Mouse (Mus musculus): ENCODE data around the gene Kctd11.
"Not testable (repeated sequence)": the region's sequence is repeated elsewhere in the genome, so short reads cannot be mapped to it uniquely, and the experiment has no call there.

The Kctd11 gene

DNA sequence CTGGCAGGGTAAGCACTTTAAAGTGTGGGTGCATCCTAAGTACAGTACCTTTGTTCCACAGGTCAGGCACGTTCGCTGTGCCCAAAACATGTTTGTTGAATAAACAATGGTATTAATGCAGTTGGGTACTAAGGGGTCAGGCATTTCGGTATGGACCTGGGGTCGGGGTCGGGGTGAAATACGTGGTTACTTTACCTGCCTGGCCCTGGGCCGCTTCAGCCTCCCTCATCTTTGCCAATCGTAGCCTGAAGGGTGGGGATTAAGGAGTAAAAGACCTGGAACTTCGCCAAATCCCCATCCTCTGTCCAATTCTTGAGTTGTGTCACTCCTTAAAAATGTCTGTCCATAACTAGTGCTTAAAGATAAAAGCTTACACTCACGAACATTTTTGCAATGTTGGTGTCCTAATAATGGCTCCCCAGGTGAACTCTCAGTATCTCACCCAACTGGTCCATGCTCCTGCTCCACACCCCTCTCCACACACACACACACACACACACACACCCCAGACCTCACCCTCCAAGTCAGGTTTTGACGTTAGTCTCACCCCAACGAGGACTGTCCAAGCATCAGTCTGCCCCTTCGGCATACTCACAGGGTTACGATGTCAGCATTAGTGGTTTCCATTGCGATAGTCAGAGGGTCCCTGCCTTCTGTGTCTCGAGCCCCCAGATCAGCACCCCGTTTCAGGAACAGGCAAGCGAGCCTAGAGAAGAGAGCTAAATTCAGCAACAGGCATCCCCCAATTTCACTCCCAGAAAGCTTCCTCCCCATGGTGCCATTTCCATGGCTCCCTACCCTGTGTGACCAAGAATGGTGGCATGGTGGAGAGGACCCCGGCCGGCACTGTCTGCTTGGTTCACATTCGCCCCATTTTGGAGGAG, 823 bp upstream of the Kctd11 start:
- no peak for DNase-seq (ENCODE audit: low spot score)

DNA sequence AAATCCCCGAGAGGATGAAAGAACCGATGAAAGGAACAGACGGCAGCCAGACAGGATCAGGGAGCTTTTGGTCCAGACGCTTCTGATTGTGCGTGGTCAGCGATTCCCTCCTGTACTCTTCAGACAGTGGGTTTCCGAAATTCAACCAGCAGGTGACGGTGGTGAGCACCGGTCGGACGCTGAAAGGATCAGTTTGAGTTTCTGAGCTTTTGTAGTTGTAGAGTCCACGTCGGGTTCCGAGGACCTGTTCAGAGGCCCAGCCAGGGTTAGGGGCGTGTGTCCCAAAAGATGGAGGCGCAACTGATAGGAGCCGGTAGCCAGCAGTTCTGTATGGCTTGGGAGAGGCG, 727 bp downstream of the Kctd11 start:
- DNase-seq (ENCODE audit: low spot score): peak; percentile 85

DNA sequence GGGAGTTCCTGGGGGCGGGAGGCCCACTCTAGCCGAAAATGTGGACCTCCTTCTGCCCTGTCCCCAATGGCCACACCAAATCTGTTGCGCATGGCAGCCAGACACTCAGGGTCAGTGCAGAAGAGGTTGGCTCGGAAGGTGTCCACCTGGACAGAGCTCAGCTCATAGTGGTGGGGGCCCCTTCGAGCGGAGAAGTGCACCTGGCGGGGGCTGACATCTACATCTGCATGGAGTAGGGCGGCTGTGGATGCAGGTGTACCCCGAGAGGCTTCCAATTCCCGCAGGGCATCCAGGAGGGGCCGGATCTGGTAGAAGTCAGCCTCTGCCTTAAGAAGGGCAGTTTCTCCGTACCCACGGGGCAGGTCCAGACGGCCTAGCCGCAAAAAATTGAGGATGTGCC, 1.5 kb downstream of the Kctd11 start:
- no peak for DNase-seq (ENCODE audit: low spot score)

DNA sequence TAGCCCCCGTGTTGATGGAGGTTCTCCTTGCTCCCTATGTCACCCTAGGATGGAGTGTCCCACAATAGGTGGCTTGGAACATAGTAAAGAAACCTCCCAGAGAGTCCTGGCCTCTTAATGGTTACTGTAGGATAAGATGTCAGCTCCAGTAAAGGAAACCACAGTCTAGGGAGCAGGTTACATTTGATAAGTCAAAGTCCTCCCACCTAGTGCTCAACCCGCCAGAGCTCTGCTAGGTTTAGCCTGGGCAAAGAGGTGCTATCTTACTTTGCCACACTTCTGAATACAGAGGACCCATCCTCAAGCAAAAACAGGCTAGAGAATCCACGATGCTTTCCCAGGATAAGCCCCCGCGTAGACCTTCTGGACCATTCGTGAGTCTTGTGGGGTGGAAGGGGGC, 2.3 kb downstream of the Kctd11 start:
- DNase-seq (ENCODE audit: low spot score): no peak

DNA sequence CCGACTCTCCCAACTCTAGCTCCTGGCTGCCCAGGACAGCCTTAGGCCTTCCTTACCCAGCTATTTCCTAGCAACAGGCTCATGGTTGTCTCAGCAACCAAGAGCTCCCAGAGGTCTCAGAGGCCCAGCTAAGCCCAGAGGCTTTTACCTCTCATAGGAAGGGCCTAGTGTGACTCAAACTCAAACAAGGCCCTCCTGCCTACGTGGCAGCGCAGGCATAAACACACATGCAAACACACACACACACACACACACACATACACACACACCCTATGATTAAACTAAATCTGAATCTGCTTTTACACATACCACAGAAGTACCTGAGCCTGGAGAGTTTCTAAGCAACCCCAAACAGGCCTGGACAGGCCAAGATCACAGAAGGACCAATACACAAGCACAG, 2.8 kb downstream of the Kctd11 start:
- no peak for DNase-seq (ENCODE audit: low spot score)

DNA sequence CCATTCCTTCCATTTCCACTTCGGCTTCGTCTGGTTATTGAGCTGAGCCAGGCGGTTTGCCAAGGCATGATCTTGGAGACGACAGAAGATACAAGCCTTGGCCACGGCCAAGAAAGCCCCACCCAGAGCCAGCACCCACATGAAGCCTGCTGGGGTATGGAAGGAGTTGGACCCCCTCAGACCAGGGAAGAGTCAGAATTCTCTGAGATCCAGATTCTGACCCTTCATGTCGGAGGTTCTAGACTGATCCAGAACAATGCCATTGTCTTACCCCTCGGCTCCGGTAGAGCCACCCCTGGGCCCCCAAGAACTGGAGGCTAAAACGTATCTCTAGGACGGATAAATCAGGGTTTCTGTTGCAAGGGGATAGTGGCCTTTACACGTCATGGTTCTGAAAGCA, 3.3 kb downstream of the Kctd11 start, which contains the start of gene Tmem95:
Tmem95 (minus strand) TSS at position 141 of the 400 bp plus-strand sequence.
- no peak for DNase-seq (ENCODE audit: low spot score)

DNA sequence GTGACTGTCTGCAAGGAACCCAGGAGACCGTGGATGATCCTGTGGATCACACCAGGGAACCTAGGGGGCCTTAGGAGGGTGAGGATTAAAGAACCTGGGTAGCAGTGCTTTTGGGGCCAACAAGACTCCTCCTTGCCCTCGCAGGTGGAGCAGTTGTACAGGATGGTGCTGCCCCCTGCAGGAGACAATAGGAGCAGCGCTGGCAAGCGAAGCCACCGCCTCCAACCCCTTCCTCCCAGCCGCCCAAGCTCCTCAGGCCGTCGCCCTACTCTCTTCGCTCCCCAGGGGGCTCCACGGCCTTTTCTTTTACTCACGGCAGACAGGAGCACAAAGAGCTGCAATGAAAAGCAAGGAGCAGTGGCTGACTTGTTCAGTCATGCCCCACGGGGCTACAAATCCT, 4.3 kb downstream of the Kctd11 start:
- DNase-seq (ENCODE audit: low spot score): peak; percentile 88

DNA sequence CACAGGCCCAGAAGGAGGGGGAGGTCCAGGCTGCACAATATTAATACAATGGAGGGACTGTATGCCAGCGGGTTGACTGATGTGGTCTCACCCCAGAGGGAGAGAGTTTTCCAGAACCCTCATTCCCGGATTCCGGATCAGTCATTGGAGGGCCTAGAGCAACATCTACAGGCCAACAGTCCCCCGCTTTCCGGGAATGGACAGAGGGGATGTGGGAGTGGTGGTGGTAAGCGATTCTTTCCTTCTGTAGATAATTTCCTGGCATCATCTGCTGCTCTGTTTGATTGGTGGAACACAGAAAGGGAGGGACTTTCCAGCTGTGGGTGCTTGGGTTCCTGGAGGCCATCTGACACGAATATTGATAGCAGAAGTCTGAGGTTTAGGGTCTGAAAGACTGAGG, 5.0 kb downstream of the Kctd11 start:
- no peak for DNase-seq (ENCODE audit: low spot score)

DNA sequence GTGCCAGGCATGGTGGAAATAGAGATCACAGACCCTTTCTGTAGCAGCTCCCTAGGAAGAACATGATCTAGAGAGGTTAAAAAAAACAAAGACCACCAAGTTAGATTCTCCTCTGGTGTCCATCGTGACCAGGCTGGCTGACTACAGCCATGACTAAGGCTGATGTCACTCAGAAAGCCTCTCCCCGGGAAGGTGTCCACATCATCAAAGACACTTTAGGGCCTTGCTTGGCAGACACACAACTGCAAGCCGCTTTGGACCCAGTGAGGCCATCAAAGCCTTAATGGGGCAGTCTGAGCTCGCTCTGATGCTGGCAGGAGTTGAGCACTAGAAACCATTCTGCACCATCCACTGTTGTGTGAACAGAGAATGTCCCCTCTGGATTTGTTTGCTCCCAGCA, 8.8 kb downstream of the Kctd11 start:
- DNase-seq (ENCODE audit: low spot score): no peak

DNA sequence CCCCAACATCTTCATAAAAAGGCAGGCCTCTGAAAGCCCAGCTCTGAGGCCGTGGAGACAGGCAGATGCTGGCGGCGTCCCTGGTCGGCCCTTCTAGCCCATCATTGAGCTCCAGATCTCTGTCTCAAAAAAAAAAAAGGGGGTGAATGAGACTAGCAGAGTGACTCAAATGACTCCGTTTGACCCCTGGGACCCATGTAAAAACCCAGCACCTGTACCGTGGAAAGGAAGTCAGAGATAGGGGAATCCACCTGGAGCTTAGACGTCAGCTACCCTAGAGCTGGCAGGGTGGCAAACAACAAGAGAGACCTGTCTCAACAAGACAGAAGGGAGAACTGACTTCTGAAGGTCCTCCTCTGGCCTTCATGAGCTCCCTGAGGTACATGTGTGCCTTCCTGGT, 9.4 kb downstream of the Kctd11 start:
- no peak for DNase-seq (ENCODE audit: low spot score)

DNA sequence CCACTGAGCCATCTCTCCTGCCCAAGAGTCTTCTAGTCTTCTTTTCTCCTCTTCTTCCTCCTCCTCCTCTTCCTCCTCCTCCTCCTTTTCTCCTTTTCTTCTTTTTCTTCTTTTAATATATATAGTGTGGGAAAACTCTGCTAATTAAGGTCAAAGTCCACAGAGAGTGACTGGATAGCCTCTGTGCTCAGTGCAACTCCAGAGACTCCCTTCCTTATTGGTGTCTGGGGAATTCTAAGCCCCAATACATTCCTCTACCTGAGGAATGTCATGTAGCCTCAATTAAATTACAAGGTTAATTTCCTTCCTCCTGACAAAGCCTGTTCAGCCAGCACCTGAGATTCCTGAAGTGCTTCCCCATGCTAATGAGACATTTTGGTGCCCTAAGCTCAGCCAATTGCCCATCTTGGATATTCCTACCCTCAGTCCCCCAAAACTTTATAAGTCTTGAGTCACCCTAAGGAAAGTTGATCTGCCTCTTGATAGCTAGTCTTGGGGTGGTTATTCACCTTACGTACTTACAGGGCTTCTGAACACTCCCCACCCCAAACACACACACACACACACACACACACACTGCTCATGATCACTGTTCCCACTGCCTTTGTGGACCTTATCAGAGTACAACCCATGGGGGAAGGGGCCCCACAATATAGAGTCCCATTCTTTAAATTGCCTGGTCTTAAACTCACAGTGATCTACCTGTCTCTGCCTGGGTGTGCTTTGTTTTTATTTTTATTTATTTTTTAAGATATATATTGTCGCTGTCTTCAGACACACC, 10.7 kb downstream of the Kctd11 start:
- DNase-seq (ENCODE audit: low spot score): no peak

DNA sequence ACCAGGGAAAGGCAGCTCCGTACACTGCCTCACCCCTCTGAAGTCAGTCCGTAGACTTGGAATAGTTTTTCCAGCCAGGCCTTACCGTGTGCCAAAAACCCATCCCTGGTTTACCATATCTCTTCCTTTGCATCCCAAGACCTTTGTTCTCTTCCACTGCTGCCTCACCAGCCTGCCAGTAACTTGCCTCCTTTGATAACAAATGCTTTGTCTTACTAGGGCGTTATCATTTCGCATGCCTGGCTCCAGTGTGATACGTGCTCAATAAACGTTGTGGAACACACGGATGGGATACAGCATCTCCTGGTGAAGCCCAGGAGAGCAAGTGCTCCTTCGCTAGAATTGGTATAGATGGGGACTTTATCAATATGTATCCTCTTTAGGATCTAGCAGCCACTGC, 13.9 kb downstream of the Kctd11 start:
- no peak for DNase-seq (ENCODE audit: low spot score)

DNA sequence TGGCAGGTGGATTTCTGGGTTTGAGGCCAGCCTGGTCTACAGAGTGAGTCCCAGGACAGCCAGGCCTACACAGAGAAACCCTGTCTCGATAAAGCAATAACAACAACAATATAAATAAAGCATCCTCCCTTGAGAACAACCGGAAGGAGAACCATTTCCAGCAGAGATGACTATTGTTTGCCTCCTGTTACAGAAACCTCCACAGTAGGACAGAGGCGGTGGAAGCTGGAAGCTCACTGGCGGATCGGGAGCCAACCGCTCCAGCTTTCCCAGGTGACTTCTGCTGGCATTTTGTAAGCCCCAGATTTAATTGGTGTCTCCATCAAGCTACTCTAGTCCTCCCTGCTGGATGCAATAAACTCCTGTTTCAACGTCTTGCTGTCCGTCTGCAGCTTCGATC, 15.6 kb downstream of the Kctd11 start:
- DNase-seq (ENCODE audit: low spot score): no peak

DNA sequence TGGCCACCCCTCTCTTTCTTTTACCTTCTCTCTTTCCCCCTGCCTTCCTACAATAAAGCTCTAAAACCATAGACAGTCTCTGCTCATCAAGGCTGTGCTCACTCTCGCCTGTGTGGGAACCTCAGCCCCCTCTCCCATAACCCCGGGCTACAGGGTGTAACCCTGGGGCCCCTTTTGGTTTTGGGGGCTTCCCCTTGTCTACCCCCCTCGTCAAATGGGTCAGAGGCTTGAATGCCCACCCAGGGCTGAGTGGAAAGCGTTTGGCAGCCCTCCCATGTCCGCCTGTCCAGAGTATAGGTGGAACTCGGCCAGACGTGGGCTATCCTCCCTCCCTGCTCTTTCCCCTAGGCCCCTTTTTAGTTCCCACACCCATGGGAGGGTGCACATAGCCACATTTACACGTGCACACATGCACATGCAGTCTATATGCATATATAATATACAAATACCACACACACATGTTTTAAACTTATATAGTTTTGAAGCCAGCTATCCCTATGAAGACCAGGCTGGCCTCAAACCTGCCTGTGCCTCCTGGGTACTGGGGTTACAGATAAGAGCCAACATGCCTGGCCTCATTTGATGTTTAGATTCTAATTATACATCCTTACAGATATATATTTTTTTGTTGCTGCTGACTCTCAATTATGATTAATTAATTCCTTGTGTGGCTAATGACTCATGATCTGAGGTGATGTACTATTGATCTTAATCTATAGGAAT, 16.9 kb downstream of the Kctd11 start:
- DNase-seq (ENCODE audit: low spot score): no peak

DNA sequence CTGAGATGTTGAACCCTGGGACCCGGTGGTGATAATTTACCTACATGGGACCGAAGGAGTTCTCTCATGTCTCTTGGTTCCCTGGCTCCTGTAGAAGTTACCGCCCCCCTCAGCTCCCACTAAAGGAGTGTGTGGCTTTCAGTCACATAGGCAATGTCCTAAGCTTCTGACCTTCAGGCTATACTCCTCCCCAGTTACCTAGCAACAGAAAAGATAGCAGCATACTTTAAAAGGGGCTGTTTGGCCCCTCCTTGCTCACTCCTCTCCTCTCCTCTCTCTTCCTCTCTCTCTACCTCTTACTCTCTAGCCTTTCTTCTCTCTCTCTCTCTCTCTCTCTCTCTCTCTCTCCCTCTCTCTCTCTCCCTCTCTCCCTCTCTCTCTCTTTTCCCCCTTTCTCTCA, 17.5 kb downstream of the Kctd11 start:
- DNase-seq (ENCODE audit: low spot score): not testable (repeated sequence)

DNA sequence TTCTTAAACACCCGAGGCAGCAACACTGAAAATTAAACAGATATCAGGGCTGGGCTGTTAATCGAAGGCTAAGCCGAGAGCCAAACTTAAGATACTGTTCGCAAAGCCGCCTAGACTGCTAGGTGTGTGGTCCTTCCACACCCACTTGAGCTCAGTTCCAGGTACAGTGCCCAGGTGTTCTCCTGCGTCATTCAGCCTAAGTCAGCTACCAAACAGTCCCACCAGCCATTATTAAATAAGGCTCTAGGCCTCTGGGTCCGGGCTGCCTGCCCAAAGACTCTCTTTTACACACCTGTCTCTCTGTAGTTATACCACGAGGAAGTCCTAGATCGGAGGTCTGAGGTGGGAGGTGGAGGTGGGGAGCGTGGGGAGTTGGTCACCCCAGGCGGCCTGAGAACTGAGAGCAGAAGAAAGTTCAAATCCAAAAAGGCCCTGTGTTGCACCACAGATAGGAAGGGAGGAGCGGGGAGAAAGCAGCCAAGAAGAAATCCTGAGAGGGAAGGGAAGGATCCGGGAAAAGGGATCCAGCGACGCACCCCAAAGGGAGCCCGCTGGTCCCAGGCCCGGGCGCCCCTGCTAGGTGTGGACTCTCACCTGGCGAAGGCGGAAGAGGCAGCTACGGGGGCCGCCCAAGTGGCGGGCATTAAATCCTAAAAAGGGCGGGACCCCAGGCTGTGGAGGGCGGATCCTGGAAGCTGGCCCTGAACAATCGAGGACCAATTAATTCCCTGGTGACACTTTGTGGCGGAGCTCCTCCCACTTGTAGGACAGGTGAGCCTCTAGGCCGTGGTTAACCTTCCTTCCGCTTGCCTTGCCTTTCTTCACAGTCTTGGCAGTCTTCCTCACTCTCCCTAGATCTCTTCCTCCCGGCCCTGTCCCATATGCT, 22.9 kb downstream of the Kctd11 start, which contains the start of gene Tnk1:
Tnk1 (minus strand) TSS at position 618 of the 886 bp plus-strand sequence.
- no peak for DNase-seq (ENCODE audit: low spot score)

DNA sequence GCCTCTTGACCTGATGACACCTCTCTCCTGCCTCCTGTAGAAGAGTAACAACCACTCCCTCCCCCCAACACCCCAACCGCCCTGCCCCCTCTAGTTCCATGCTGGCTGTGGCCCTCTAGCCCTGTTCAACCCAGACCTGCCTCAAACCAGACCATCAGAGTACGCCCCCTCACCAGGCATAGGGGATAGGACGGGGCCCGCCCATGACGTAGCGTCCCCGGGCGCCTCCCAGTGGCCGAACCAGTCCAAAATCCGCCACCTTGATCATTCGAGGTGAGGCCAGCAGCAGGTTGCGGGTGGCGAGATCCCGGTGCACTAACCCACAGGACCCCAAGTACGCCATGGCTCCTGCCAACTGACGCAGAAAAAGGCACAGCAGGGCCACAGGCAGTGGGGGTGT, 25.9 kb downstream of the Kctd11 start:
- peak; percentile 72 for DNase-seq (ENCODE audit: low spot score)

DNA sequence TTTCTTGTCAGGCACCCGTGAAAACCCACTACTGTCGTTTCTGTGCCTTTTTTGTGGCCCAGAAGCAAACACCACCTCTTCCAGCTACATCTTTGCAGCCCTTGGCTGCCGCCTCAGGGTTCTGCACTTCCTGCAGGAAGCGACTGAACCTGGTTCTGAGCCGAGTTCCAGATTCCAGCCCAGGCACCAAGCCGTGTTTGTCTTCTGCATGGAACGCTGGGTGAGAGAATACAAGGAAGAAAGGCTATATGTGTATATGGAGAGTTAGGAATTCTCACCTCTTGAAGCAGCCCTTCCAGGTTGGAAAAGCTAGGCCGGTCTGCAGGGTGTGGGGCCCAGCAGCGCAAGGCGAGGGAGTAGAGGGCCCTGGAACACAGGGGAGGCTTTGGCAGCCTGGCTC, 26.5 kb downstream of the Kctd11 start:
- DNase-seq (ENCODE audit: low spot score): no peak

DNA sequence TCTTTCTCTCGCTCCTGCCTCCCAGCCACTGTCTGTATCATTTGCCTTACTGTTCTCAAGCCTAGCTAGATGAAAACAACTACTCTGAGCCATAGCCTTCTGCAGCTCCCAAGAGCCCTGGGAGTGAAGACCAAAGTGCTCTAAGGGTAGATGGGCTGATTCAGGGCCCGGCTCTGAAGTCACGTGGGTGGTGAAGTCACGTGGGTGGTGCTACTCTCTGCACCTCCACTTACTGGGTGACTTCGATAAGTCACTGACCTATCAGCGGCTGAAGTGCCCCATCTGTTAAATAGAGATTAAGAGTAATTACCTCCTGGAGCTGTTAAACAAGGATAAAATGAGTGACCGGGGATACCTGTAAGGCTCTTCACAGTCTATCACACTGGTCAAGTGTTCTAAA, 27.2 kb downstream of the Kctd11 start:
- peak; percentile 24 for DNase-seq (ENCODE audit: low spot score)

DNA sequence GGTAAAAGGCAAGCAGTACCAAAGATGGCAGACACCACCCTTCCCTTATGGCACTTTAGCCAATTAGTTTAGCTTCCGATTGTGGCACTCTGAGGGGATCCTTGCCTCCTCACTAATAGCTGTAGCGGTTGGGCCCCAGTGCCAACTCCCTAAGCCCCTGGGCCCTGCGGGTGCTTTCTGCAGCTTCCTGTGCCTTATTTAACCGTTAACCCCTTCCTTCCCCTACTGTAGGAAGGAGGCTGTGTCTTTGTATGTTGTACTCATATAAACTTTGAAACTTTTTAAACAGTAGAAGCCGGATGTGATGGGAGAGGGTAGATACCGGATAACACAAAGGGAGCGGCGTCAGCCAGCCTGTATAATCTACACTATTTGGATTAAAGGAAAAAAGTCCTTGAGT, 30.5 kb downstream of the Kctd11 start:
- no peak for DNase-seq (ENCODE audit: low spot score)

DNA sequence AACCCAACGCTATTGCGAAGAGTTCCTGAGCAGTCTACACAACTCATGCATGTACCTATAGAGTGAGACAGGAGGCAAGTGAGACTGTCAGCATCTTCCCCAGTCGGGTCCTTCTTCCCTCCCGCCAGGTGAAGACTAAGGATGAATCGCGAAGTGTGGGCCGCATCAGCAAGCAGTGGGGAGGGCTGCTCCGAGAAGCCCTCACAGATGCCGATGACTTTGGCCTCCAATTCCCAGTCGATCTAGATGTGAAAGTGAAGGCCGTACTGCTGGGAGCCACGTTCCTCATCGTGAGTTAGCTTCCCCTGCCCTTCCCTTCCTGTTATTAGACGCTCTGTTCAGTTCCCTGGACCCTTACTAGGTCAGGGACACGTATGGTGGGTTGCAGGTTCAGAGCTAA, 31.3 kb downstream of the Kctd11 start:
- DNase-seq (ENCODE audit: low spot score): no peak

DNA sequence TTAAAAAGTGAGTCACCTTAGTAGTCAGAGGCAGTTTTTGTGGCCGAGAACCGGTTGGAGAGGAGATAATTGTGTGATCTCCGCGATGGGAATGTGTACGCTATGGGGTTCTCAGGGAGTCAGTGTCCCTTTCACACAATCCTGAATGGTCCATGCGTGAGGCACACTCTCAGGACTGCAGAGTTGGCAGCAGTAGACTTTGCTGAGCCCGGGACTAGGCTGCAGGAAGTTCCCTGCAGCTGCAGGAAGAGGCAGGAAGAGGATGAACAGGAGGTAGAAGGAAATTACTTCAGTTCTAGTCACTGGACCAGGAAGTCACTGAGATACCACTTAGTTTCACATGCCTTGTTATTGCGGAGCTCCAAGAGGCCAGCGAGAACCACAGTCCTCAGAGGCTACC, 32.1 kb downstream of the Kctd11 start:
- DNase-seq (ENCODE audit: low spot score): no peak
